Comparison of ENCODE assay signal across 8 mouse cellular contexts in the genomic region with DNA sequence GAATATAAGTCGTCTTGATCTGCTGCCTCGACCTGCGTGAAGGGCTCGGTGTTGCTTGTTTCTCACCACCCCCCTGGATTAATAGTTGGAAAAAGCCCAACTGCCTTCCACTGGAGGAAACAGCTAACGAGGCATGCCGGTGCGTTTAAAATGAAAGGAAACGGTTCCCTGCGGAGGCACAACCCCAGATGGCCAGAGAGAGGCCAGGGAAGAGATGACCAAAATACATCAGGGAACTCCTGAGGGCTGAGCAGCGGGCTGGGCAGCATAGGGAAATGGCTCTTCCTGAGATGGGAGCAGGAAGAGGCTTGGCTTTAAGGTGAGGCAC.
DNase-seq lines count a peak whose midpoint lies in the region; ATAC-seq and TF ChIP-seq lines count a peak whose summit lies in the region.

No protein-coding gene starts in this region.

- no peaks in the 10 kb centered on the region for H3K4me1 ChIP-seq in lung, embryonic 14.5 days (ENCODE audit: insufficient read depth)
- peaks cover 24% of the 10 kb centered on the region for H3K4me1 ChIP-seq in embryonic facial prominence, embryonic 10.5 days
- H3K4me1 ChIP-seq in neural tube, embryonic 11.5 days (ENCODE audit: control insufficient read depth, insufficient read depth, low read length) = peaks cover 11% of the 10 kb centered on the region

- no peaks in the 10 kb centered on the region for H3K27me3 ChIP-seq in lung, embryonic 14.5 days (ENCODE audit: insufficient read depth, low read length)
- H3K27me3 ChIP-seq in embryonic facial prominence, embryonic 10.5 days (replicated peaks; ENCODE audit: low read depth, poor library complexity, severe bottlenecking) = no peaks in the 10 kb centered on the region
- H3K27me3 ChIP-seq in neural tube, embryonic 11.5 days (ENCODE audit: control insufficient read depth, insufficient read depth, low read length) = no peaks in the 10 kb centered on the region

- H3K27ac ChIP-seq in lung, embryonic 14.5 days (ENCODE audit: low read depth) = no peak overlapping the region
- H3K27ac ChIP-seq in embryonic facial prominence, embryonic 10.5 days (replicated peaks) = 0 out of 2 replicates have a peak overlapping the region, but pooled peaks have one; percentile 62
- H3K27ac ChIP-seq in neural tube, embryonic 11.5 days (ENCODE audit: low read depth, low read length) = peak overlapping the region; percentile 55; the same call in 1 of the 2 replicates

- no peaks in the 10 kb centered on the region for H3K36me3 ChIP-seq in lung, embryonic 14.5 days (ENCODE audit: insufficient read depth)
- no peaks in the 10 kb centered on the region for H3K36me3 ChIP-seq in embryonic facial prominence, embryonic 10.5 days (replicated peaks)
- H3K36me3 ChIP-seq in neural tube, embryonic 11.5 days (ENCODE audit: control insufficient read depth, insufficient read depth, low read length) = no peaks in the 10 kb centered on the region

- 43% methylated on average over 10 of the region's 10 CpGs for WGBS in lung, embryonic 14.5 days
- WGBS in embryonic facial prominence, embryonic 10.5 days = 39% methylated on average over 10 of the region's 10 CpGs
- 31% methylated on average over 10 of the region's 10 CpGs for WGBS in neural tube, embryonic 11.5 days

- no peak overlapping the region for H3K4me3 ChIP-seq in lung, embryonic 14.5 days (ENCODE audit: low read depth, low read length)
- H3K4me3 ChIP-seq in embryonic facial prominence, embryonic 10.5 days = no peak overlapping the region
- no peak overlapping the region for H3K4me3 ChIP-seq in neural tube, embryonic 11.5 days (ENCODE audit: low read depth, low read length)

- H3K9ac ChIP-seq in lung, embryonic 14.5 days = no peak overlapping the region
- H3K9ac ChIP-seq in neural tube, embryonic 11.5 days (ENCODE audit: low read length) = no peak overlapping the region

- no peak for ATAC-seq in lung, embryonic 14.5 days (ENCODE audit: insufficient read depth)
- no peak for ATAC-seq in neural tube, embryonic 11.5 days (ENCODE audit: insufficient read depth, low FRiP score, low TSS enrichment)

- no peaks in the 10 kb centered on the region for H3K9me3 ChIP-seq in lung, embryonic 14.5 days (ENCODE audit: low read depth, low read length)
- H3K9me3 ChIP-seq in embryonic facial prominence, embryonic 10.5 days = no peaks in the 10 kb centered on the region
- H3K9me3 ChIP-seq in neural tube, embryonic 11.5 days (ENCODE audit: control insufficient read depth, low read length) = no peaks in the 10 kb centered on the region

- H3K4me2 ChIP-seq in lung, embryonic 14.5 days = no peak overlapping the region
- no peak overlapping the region for H3K4me2 ChIP-seq in neural tube, embryonic 11.5 days (ENCODE audit: low read depth)

- no peak for TF ChIP-seq CTCF in lung, embryonic 14.5 days (IDR thresholded peaks at IDR 0.05; ENCODE audit: low read depth)

- peak; percentile 47 for DNase-seq in lung, embryonic 14.5 days
- DNase-seq in lung, postnatal 25 days (ENCODE audit: low spot score) = no peak
- peak; percentile 22 for DNase-seq in embryonic facial prominence, embryonic 10.5 days (ENCODE audit: low spot score)
- DNase-seq in heart, postnatal 14 days = peak; percentile 20 to 26
- DNase-seq in neural tube, embryonic 11.5 days (ENCODE audit: low spot score) = peak; percentile 44
- DNase-seq in urinary bladder, postnatal 36 days (ENCODE audit: low spot score in 2 of 2) = no peak
- no peak for DNase-seq in MN1 (ENCODE audit: low spot score)
- no peak for DNase-seq in left cerebral cortex, adult 9 months (ENCODE audit: low spot score in 2 of 2)

- intact Hi-C loops in heart, postnatal 14 days (cut with DNase I) = no loop called here

Comparison
In these comparisons a context has a peak if more than half of its experiments do, and no peak if none do; other contexts are left out.
1. DNase-seq: peak in lung, embryonic 14.5 days (single experiment), embryonic facial prominence, embryonic 10.5 days (single experiment), heart, postnatal 14 days (2 of 2) and neural tube, embryonic 11.5 days (single experiment); none in lung, postnatal 25 days (single experiment), urinary bladder, postnatal 36 days (0 of 2), MN1 (single experiment) and left cerebral cortex, adult 9 months (0 of 2).